Mouse (Mus musculus) hindbrain, embryonic 15.5 days (tissue): ENCODE results near the gene Nmur1. TPM values are rescaled to one million over a fixed set of nuclear protein-coding genes. Genes with fewer than 3 reads are reported as not detected.

Experiments used
- ATAC-seq: fragments of 200-750 bp; cut with Nextera tagmentation; 2 replicates; pipeline ENCODE4 v1.8.0; 2017; ENCODE audit warnings: low read depth, moderate number of reproducible peaks, moderate TSS enrichment; ENCODE audit not compliant: low FRiP score
- H3K27ac ChIP-seq: fragments of 300-500 bp; sonication (generic); replicated peaks from 2 replicates; pipeline ENCODE4 v1.5.1; 2015; ENCODE audit warnings: mild to moderate bottlenecking, inconsistent platforms
- H3K27me3 ChIP-seq: fragments of 300-500 bp; sonication (generic); 2 replicates; pipeline ENCODE4 v1.6.1; 2015; ENCODE audit warnings: control low read depth, inconsistent platforms
- H3K36me3 ChIP-seq: fragments of 300-500 bp; sonication (generic); 2 replicates; pipeline ENCODE4 v1.6.1; 2015; ENCODE audit warnings: control low read depth, inconsistent platforms
- H3K4me1 ChIP-seq: fragments of 300-500 bp; sonication (generic); replicated peaks from 2 replicates; pipeline ENCODE4 v1.6.1; 2015; ENCODE audit warnings: control low read depth, inconsistent platforms
- H3K4me2 ChIP-seq: fragments of 300-500 bp; sonication (generic); 2 replicates; pipeline ENCODE4 v1.6.1; 2015; ENCODE audit warnings: moderate library complexity, mild to moderate bottlenecking, inconsistent platforms
- H3K4me3 ChIP-seq: fragments of 300-500 bp; sonication (generic); 2 replicates; pipeline ENCODE4 v1.5.1; 2015; ENCODE audit warnings: mild to moderate bottlenecking, inconsistent platforms
- H3K9ac ChIP-seq: fragments of 300-500 bp; sonication (generic); 2 replicates; pipeline ENCODE4 v1.6.1; 2015; ENCODE audit warnings: inconsistent platforms
- H3K9me3 ChIP-seq: fragments of 300-500 bp; sonication (generic); 2 replicates; pipeline ENCODE4 v1.6.1; 2016; ENCODE audit warnings: control low read depth, inconsistent platforms
- WGBS: fragments of 180-500 bp; shearing (Covaris S2); methylation state at CpG from one replicate; pipeline ENCODE4 v1.1.7; 2015; 5-methylcytosine and 5-hydroxymethylcytosine counted together
- polyA plus RNA-seq: library from polyadenylated mRNA; unstranded; fragments of >200 nt; fragmentation: Nextera tagmentation; extraction: Ambion mirVana; gene quantifications from 2 replicates; pipeline ENCODE4 v1.2.1, GENCODE M21; 2015

Gene Nmur1
- polyA plus RNA-seq, 1 experiment from 2014 or later = 0.19 TPM

- Histone ChIP-seq H3K36me3 (no peaks in the 10 kb centered on the region), H3K4me1 (no peaks in the 10 kb centered on the region), H3K9me3 (no peaks in the 10 kb centered on the region), H3K4me2 (no peak overlapping the region), H3K4me3 (no peak overlapping the region), H3K9ac (no peak overlapping the region), H3K27ac (no peak overlapping the region), H3K27me3 (no peaks in the 10 kb centered on the region)
- ATAC-seq = no peak
- 71% methylated on average over 4 of the region's 4 CpGs for WGBS
These were observed 57.9 kb downstream of the Nmur1 start for GRCm38 (mm10) chr1:86368086-86368485.

GRCm38 (mm10) chr1:86363671-86364070 is 62.4 kb downstream of the Nmur1 start:
- Histone ChIP-seq H3K4me3 (no peak overlapping the region), H3K9ac (no peak overlapping the region), H3K4me1 (peaks cover 9% of the 10 kb centered on the region), H3K36me3 (no peaks in the 10 kb centered on the region), H3K27me3 (no peaks in the 10 kb centered on the region), H3K4me2 (no peak overlapping the region), H3K27ac (no peak overlapping the region), H3K9me3 (no peaks in the 10 kb centered on the region)
- WGBS = 16% methylated on average over 6 of the region's 6 CpGs
- no peak for ATAC-seq

GRCm38 (mm10) chr1:86361852-86362615 is 64.0 kb downstream of the Nmur1 start:
- H3K27me3 ChIP-seq = no peaks in the 10 kb centered on the region
- ATAC-seq = no peak
- H3K36me3 ChIP-seq = peaks cover 5% of the 10 kb centered on the region
- no peak overlapping the region for H3K4me2 ChIP-seq
- no peak overlapping the region for H3K9ac ChIP-seq
- H3K4me3 ChIP-seq = no peak overlapping the region
- WGBS = 94% methylated on average over 4 of the region's 4 CpGs
- no peaks in the 10 kb centered on the region for H3K9me3 ChIP-seq
- H3K4me1 ChIP-seq = peaks cover 23% of the 10 kb centered on the region
- no peak overlapping the region for H3K27ac ChIP-seq

GRCm38 (mm10) chr1:86360441-86360840 is 65.6 kb downstream of the Nmur1 start:
- peak overlapping the region; percentile 72 for H3K4me3 ChIP-seq
- H3K27ac ChIP-seq = no peak overlapping the region
- WGBS = 20% methylated on average over 12 of the region's 12 CpGs

GRCm38 (mm10) chr1:86359798-86360179 is 66.2 kb downstream of the Nmur1 start:
- Histone ChIP-seq H3K27ac (peak overlapping the region; percentile 97), H3K4me1 (peaks cover 26% of the 10 kb centered on the region), H3K4me2 (peak overlapping the region; percentile 71), H3K4me3 (peak overlapping the region; percentile 72), H3K9ac (peak overlapping the region; percentile 76), H3K36me3 (peaks cover 28% of the 10 kb centered on the region), H3K27me3 (no peaks in the 10 kb centered on the region), H3K9me3 (no peaks in the 10 kb centered on the region)
- WGBS = 0% methylated on average over 26 of the region's 26 CpGs
- no peak for ATAC-seq

More at GRCm38 (mm10) chr1:86360441-86360840, 65.6 kb downstream of the Nmur1 start:
- Histone ChIP-seq H3K4me2 (peak overlapping the region; percentile 71), H3K27me3 (no peaks in the 10 kb centered on the region), H3K4me1 (peaks cover 26% of the 10 kb centered on the region), H3K9me3 (no peaks in the 10 kb centered on the region), H3K9ac (peak overlapping the region; percentile 76), H3K36me3 (peaks cover 21% of the 10 kb centered on the region)
- ATAC-seq = no peak

- Histone ChIP-seq H3K9ac (peak within 1 kb of the TSS; percentile 76), H3K9me3 (no peaks in the 10 kb centered on the region), H3K4me2 (peak within 1 kb of the TSS; percentile 85), H3K4me3 (peak within 1 kb of the TSS; percentile 72), H3K36me3 (peaks cover 34% of the 10 kb centered on the region), H3K27me3 (no peaks in the 10 kb centered on the region), H3K4me1 (peaks cover 26% of the 10 kb centered on the region), H3K27ac (peak within 1 kb of the TSS; percentile 97)
- WGBS = under 1% methylated on average over 102 of the region's 102 CpGs
- ATAC-seq = peak; percentile 98
These were observed 66.9 kb downstream of the Nmur1 start, which contains the start of gene Ncl for GRCm38 (mm10) chr1:86358906-86359797. TSS of gene Ncl (minus strand) at chr1:86359400.

- H3K4me3 ChIP-seq = peak overlapping the region; percentile 72
- peak overlapping the region; percentile 85 for H3K4me2 ChIP-seq
- ATAC-seq = peak; percentile 55
- peaks cover 26% of the 10 kb centered on the region for H3K4me1 ChIP-seq
- peaks cover 42% of the 10 kb centered on the region for H3K36me3 ChIP-seq
- H3K27ac ChIP-seq = peak overlapping the region; percentile 97
- no peaks in the 10 kb centered on the region for H3K9me3 ChIP-seq
- H3K27me3 ChIP-seq = no peaks in the 10 kb centered on the region
- WGBS = 0% methylated on average over 40 of the region's 41 CpGs
- peak overlapping the region; percentile 76 for H3K9ac ChIP-seq
These were observed 67.7 kb downstream of the Nmur1 start for GRCm38 (mm10) chr1:86358229-86358905.

GRCm38 (mm10) chr1:86354186-86354585 is 71.8 kb downstream of the Nmur1 start:
- WGBS = 94% methylated on average over 2 of the region's 2 CpGs

GRCm38 (mm10) chr1:86350576-86350975 is 75.5 kb downstream of the Nmur1 start:
- 92% methylated on average over 8 of the region's 8 CpGs for WGBS
- no peak overlapping the region for H3K9ac ChIP-seq
- no peak overlapping the region for H3K27ac ChIP-seq
- no peaks in the 10 kb centered on the region for H3K9me3 ChIP-seq
- ATAC-seq = no peak
- no peaks in the 10 kb centered on the region for H3K4me1 ChIP-seq
- H3K36me3 ChIP-seq = peaks cover 87% of the 10 kb centered on the region
- no peaks in the 10 kb centered on the region for H3K27me3 ChIP-seq
- H3K4me3 ChIP-seq = no peak overlapping the region
- no peak overlapping the region for H3K4me2 ChIP-seq

More at GRCm38 (mm10) chr1:86354186-86354585, 71.8 kb downstream of the Nmur1 start:
- peaks cover 17% of the 10 kb centered on the region for H3K4me1 ChIP-seq
- no peak for ATAC-seq
- H3K27ac ChIP-seq = no peak overlapping the region
- peaks cover 82% of the 10 kb centered on the region for H3K36me3 ChIP-seq
- no peaks in the 10 kb centered on the region for H3K27me3 ChIP-seq
- no peak overlapping the region for H3K4me3 ChIP-seq
- H3K9ac ChIP-seq = no peak overlapping the region
- H3K4me2 ChIP-seq = no peak overlapping the region
- H3K9me3 ChIP-seq = no peaks in the 10 kb centered on the region

- no peaks in the 10 kb centered on the region for H3K27me3 ChIP-seq
- H3K4me2 ChIP-seq = no peak overlapping the region
- peaks cover 78% of the 10 kb centered on the region for H3K36me3 ChIP-seq
- ATAC-seq = no peak
- H3K27ac ChIP-seq = no peak overlapping the region
- 83% methylated on average over 1 of the region's 1 CpGs for WGBS
- H3K9me3 ChIP-seq = no peaks in the 10 kb centered on the region
- no peak overlapping the region for H3K9ac ChIP-seq
- H3K4me1 ChIP-seq = no peaks in the 10 kb centered on the region
- H3K4me3 ChIP-seq = no peak overlapping the region
These were observed 76.3 kb downstream of the Nmur1 start for GRCm38 (mm10) chr1:86349696-86350095.

GRCm38 (mm10) chr1:86349201-86349600 is 76.8 kb downstream of the Nmur1 start:
- Histone ChIP-seq H3K36me3 (peaks cover 73% of the 10 kb centered on the region), H3K4me3 (no peak overlapping the region), H3K9me3 (no peaks in the 10 kb centered on the region), H3K4me1 (no peaks in the 10 kb centered on the region), H3K27ac (no peak overlapping the region), H3K9ac (no peak overlapping the region), H3K4me2 (no peak overlapping the region), H3K27me3 (no peaks in the 10 kb centered on the region)
- ATAC-seq = no peak
- 90% methylated on average over 3 of the region's 3 CpGs for WGBS
